Mouse (Mus musculus) ES-Bruce4 (cell line): ENCODE results near the gene Cadm4.

Experiments used
- CTCF ChIP-seq: IDR thresholded peaks from one replicate; pipeline ENCODE4 v1.8.1; 2011; ENCODE audit warnings: low read depth, low read length
- EP300 ChIP-seq: IDR thresholded peaks from 2 replicates; pipeline ENCODE4 v1.6.1; 2011; ENCODE audit warnings: low read depth, low read length; ENCODE audit not compliant: insufficient read depth
- POLR2A ChIP-seq: IDR thresholded peaks from one replicate; pipeline ENCODE4 v1.8.1; 2011; ENCODE audit warnings: low read length; ENCODE audit not compliant: insufficient read depth

DNA sequence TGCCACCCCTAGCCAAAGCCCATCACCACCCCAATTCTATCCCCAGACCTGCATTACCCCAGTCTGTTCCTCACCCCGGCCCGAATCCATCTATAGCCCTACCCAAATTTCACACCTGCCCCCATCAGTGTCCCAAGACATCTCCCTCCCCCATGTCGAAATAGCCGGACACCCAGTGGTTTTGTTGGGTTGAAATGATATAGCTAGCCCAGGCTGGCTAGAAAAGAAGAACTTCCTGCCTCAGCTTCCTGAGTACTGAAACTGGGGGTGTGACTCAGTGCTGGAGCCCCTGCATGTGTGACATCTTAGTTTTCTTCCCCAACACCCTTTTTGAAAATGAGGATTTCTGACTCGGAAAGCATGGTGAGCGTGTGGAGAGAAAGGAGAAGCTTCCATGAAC lies 15.0 kb upstream of the Cadm4 start:
- TF ChIP-seq CTCF (no peak), POLR2A (no peak), EP300 (no peak)
